Mouse (Mus musculus) T-helper 1 cell (primary cell): ENCODE measurements around the gene Nfkbie.

Source experiments
- in situ Hi-C: fragments of 300-600 bp; cut with MboI, MseI; formaldehyde crosslinking; loops from one replicate; pipeline ENCODE4 v1.15.1; 2025; ENCODE audit warnings: high pct_unique_total_duplicates

Nfkbie gene

DNA sequence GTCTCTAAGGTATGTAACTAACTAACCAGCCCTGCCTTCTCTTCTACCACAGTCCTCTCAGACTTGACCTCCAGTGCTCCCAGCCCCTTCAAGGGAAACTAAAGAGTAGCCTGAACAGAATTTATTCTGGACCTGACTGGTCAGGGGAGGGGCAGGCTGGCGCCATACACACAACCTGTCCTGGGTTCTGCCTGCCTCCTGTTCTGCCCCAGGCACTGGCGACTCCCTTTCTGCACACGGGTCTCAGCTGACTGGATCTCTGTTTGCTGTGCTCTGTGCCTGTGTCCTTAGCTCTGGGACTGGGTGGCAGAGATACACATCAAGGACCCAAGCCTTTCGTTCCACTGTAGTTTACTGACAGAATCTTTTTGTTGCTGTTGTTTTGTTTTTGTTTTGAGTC, 24.1 kb downstream of the Nfkbie start:
- in situ Hi-C loops: no loop called here

GRCm38 (mm10) chr17:45580958-45581477, 25.5 kb downstream of the Nfkbie start:
- in situ Hi-C loops: no loop called here

GRCm38 (mm10) chr17:45581567-45581983, 26.1 kb downstream of the Nfkbie start:
- in situ Hi-C loops: no loop called here

GRCm38 (mm10) chr17:45582188-45582587, 26.7 kb downstream of the Nfkbie start:
- in situ Hi-C loops: no loop called here

- in situ Hi-C loops: no loop called here
Observed at GRCm38 (mm10) chr17:45582715-45583355, 27.3 kb downstream of the Nfkbie start.

GRCm38 (mm10) chr17:45584096-45584896, 28.8 kb downstream of the Nfkbie start:
- in situ Hi-C loops: no loop called here

DNA sequence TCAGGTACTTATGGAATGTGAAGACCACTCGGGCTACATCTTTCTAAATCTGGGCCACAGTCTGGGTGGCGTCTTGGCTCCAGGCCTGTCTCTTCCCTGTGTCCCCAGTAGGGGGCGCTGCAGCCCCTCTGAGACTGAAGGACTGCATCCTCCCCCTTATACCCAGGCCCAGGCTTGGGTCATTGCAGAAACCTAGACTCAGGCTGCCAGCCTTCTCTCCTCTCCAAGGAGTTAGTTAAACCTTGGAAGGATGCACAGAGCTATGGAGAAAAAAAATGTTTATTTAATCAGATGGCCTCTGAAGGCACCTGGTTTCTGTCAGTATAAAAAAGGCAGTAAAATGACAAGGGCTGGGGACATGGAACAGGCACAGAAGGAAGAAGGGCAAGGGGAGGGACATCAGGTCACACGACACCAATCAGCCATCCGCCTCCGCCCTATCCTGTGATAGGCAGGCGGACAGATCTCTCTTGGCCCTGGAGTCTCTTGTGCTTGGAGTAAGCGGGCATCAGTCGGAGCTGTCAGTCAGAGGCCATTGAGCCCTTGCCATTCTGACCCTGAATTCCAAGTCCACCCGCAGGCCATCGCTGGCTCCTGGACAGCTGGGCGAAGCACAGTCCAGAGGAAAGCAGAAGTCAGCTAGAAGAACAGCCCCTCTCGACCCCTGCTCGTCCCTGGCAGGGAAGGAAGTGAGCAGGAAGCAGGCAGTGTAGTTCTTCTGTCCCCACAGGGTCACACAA, 29.6 kb downstream of the Nfkbie start:
- in situ Hi-C loops: no loop called here

DNA sequence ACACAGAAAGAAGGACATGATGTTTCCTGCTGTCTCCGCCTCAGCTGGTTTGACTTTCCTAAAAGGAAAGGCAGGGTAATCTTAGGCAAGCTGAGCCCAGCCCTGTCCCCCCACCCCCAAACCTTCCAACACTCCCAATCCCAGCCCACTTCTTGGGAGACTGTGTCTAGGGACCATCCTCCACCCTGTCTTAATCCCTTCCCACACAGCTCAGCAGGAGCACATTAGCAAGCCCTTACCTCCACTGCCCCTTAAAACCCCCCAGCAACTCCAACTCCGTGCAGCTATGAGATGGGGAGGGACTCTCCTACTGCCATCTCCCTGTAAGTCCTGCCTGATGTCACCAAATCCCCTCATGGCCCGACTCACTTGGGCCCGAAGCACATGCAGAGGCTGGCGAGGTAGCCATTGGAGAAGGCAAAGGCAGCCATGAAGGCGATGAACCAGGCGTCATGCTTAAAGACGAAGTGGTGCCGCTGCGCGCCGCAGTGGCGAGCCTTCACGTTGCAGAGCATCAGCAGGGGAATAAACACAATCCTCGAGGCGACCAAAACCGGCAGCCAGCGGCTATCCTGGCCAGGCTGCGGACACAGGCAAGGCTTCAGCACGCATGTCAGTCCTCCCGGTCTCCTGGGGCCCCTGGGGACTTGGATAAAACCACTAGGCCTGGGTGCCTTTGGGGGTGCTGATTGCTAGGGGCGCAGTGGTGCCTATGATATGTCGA, 30.4 kb downstream of the Nfkbie start:
- in situ Hi-C loops: no loop called here

GRCm38 (mm10) chr17:45586449-45586837, 30.9 kb downstream of the Nfkbie start:
- in situ Hi-C loops: no loop called here

DNA sequence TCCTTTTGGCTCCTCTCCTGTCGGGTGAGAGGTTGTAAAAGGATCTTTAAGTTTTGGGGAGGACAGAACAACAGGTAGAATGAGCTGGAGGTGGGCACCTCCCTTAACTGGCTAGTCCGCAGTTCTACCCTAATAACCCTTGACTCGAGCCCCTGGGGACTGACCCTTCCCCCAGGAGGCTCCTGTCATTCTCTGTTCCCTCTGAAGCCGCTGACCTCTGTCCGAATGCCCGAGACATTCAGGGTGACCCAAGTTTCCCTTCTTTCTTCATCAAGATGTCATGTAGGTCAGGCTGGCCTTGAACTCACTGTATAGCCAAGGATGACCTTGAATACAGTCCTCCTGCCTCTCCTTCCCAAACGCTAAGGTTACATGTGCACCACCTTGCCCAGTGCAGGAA, 32.9 kb downstream of the Nfkbie start:
- in situ Hi-C loops: no loop called here

GRCm38 (mm10) chr17:45589236-45589635, 33.7 kb downstream of the Nfkbie start:
- in situ Hi-C loops: no loop called here

GRCm38 (mm10) chr17:45589844-45590243, 34.3 kb downstream of the Nfkbie start:
- in situ Hi-C loops: loop anchor here (5.0 kb wide), 1 partner anchor 47 kb away; no protein-coding TSS in a partner anchor

DNA sequence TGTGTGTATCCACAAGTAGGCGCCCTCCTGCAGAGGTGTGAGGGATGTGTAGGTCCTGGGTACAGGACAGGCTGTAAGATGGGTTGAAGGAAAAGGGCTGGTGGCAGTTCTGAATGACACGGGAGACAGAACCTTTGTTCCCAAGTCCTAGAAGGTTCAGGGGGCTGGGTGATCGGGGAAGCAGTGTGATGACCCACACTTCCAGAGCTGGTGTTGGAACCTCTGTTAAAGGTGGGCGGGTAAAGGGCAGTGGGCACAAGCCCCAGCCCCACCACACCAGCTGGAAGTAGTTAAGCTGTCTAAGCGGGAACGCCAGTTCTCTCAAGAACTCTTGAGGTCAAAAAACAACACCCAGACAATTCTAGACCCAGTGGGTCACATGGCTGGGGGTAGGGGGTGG, 34.9 kb downstream of the Nfkbie start:
- in situ Hi-C loops: loop anchor here (5.0 kb wide), 1 partner anchor 47 kb away; no protein-coding TSS in a partner anchor

DNA sequence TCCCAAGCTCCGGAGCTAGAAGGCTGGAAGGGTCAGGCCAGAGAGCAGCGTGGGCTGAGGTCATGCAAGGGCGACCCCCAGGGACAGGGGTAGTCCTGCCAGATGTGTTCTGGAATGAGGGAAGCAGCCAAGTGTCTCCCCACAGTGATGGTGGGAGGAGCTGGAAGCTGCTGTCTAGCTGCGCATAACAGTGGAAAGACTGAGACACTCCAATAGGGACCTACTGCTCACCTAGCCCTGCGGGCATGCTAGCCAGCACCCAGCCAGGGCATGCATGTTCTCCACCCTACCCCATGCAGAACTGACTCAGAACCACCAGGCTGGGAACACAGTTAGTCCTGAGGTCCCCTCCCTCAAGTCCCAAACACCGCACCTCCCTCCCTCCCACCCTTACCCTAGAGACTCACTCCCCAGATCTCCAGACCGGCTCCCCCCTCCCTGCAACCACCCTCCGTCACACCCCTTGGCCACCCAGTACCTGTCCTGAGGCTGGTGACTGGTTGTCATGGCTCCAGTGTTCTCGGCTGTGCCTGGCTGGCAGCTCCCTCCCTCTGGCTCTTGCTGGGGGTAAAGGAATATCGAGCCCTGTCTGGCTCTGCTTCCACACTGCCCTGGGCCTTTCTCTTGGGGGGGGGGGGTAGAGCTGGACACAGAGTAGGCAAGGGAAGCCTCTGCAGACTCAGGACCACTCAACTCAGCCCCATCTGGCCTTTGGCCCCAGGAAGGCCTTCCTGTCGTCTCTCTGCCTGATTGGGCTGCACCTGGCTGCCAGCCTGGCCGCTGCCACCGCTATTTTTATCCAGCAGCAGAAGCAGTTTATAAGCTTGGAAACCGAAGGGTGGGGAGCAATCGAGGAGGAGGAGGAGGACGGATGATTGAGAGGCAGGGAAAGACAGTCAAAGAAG, 36.5 kb downstream of the Nfkbie start:
- in situ Hi-C loops: loop anchor here (5.0 kb wide), 1 partner anchor 45 kb away; no protein-coding TSS in a partner anchor

- in situ Hi-C loops: loop anchor here (5.0 kb wide), 1 partner anchor 44 kb away; no protein-coding TSS in a partner anchor
Observed at GRCm38 (mm10) chr17:45592606-45593431, 37.3 kb downstream of the Nfkbie start.

GRCm38 (mm10) chr17:45593479-45593878, 38.0 kb downstream of the Nfkbie start:
- in situ Hi-C loops: loop anchor here (5.0 kb wide), 1 partner anchor 44 kb away; no protein-coding TSS in a partner anchor

- in situ Hi-C loops: loop anchor here (5.0 kb wide), 1 partner anchor 43 kb away; no protein-coding TSS in a partner anchor
Observed at GRCm38 (mm10) chr17:45594195-45594594, 38.7 kb downstream of the Nfkbie start.

DNA sequence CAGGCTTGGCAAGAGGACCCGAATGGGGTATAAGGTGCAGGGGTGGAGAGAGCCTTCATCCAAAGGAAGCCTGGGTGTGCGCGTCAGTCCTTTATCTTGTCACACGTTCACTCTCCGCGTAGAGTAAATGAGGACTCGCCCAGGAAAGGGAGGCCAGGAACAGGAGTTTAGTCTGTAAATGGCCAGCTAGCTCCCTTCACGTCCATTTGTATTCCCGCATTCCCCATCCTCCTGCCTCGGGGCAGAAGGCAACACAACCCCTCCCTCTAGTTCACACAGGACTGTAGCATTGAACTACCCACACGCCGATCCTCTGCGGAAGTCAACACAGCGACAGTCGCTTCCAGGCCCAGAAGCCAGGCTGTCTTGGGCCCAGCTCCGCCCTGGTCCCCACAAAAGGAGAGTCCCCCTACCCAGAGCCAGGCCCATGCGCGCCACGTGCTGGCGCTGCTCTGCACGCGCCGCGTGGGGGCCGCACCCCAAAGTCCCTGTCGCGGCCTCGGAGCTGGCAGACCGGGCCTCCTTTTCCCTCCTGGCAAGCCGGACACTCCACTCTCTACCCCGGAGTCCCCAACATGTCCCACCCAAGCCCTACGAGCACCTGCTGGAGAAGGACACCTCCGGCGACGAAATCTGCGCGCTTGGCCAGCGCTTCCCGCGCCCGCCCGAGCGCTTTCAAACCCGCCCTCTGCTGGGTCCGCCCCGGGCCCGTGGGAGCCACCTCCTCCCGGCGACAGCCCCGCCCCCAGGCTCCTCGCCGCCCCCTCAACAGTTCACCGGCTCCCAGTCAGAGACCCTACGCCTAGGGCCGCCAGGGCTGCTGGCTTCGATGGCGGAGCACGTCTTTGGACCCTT, 39.6 kb downstream of the Nfkbie start:
- in situ Hi-C loops: loop anchor here (5.0 kb wide), 1 partner anchor 42 kb away; no protein-coding TSS in a partner anchor
